Mouse (Mus musculus) cerebellum, adult 11 months (tissue): Measurements from ENCODE around the gene Saysd1.
"Not testable (repeated sequence)": the region's sequence is repeated elsewhere in the genome, so short reads cannot be mapped to it uniquely, and the experiment has no call there.

Source experiments
- DNase-seq: peaks from one replicate; pipeline ENCODE4 v3.0.0; 2022

The Saysd1 gene

DNA sequence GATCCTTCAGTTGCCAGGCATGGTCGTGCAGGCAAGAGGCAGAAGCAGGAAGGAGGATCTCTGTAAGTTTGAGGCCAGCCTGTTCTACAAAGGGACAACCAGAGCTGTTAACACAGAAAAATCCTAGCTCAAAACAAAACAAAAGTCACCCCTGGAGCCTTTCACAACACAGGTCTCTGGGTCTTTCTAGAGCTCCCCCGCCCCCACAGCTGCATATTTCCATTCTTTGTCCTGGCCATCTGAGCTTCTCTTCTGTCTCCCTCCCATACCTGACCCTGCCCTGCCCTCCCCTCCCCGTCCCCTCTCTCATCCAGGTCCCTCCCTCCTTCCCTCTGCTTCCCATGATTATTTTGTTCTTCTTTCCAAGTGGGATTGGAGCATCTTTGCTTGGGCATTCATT, 108.7 kb downstream of the Saysd1 start:
- DNase-seq, result no peak

DNA sequence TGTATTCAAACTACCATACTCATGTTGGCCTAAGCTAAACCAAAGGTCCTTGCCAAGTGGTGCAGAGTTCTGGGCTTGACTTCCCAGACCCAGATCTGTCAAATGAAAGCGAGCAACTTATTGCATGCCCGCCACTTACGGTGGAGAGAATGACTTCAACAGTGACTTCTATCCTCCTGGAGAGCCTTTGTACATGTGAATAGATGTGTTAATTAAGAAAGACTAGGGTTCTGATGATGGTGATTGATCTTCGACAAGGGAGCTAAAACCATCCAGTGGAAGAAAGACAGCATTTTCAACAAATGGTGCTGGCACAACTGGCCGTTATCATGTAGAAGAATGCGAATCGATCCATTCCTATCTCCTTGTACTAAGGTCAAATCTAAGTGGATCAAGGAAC, 110.9 kb downstream of the Saysd1 start:
- DNase-seq, result not testable (repeated sequence)
